Mouse (Mus musculus): ENCODE data around the gene Kifc5b.
"Not testable (repeated sequence)": the region's sequence is repeated elsewhere in the genome, so short reads cannot be mapped to it uniquely, and the experiment has no call there.

Gene Kifc5b

DNA sequence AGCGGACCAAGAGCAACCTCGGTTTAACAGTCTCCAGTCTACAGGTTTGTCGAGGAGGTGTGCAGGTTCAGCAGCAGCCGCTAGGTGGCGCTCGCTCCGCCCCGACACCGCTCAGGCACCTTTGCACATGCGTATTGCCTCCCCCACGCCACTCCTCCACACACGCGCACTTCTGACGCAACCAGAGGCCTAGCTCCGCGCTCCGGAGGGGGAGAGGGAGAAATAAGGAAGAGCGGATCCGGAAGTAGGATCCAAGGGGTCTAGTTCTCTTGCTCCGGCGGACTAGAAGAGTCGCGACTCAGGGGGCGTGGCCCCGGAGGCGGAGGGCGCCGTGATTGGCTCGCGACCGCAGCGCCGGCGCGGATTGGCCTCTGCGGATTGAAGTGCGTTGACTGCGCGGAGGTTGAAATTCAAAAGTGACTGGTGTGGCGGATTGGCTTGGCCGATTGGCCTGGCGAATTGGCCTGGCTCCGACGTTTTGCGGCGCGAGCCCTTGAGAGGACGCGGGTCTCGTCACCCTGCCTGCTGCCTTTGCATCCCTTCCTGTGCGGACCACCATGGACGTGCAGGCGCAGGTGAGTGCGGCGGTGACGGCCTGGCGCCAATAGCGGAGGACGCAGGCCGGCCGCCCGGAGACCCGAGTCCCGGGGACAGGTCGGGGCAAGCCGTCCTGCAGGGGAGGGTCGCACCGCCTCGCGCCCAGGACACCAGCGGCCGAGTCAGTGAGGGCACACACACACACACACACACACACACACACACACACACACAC is at the start of gene Kifc5b:
TSS of gene Kifc5b (plus strand) at position 381 of the 772 bp plus-strand sequence.
- peak; percentile 99 to 100 for DNase-seq (ENCODE audit: low spot score in 2 of 2)

DNA sequence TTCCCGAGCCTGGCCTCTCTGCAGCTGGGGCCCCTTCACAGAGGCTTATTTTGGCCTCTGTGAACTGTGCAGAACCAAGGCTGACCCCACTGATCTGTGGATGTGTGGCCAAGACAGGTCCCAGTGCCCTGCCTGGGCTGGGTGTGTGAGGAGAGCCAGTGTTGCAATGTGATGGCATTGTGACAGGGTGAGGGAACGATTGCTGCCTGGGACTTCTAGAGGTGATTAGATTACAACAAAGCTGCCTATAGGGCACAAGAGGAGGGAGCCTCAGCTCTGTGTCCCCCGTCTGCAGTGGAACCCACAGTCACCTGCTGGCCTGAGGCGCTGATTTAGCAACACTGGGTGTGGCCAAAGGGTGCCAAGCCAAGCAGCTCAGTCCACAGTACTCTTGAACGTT is 48.1 kb upstream of the Kifc5b start:
- no peak for DNase-seq (ENCODE audit: low spot score in 2 of 2)

DNA sequence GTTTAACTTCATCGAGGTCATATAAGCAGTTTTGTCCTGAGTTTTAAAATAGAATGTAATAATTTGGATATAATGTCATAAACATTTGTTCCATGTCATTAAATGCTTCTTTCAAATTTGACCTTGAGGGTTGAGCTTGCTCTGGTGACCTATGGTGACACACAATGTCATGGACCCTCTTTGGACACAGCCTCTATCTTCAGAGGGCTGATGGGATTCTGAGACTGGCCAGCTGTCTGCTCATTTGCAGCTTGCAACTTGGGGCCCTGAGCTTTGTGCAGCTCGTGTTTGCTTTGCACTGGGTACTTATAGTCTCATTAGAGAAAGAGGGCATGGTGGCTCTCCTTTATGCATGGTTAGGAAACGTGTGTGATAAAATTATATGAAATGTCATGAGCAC is 44.0 kb upstream of the Kifc5b start:
- no peak for DNase-seq (ENCODE audit: low spot score in 2 of 2)

- DNase-seq (ENCODE audit: low spot score in 2 of 2), result no peak
Observed at GRCm38 (mm10) chr17:26873502-26873901, 43.4 kb upstream of the Kifc5b start.

DNA sequence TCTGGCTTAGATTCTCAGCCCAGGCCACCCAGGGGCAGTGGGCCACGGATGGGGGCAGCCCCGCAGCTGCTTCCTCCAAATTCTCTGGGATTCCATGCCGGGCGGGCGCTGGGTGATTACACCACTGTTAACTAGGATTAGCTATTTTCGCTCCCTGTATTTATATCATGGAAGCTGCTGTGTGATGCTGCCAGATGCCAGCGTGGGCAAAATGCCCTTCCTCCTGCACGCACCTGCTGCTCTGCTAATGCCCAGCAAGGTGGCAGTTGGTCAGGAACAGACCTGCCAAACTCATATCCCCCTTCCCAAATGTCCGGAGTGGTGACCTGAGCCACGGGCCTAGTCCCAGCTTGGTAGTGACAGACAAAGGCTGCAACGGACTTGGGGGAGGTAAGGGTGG is 42.3 kb upstream of the Kifc5b start:
- peak in 1 of 2 experiments; percentile 9 for DNase-seq (ENCODE audit: low spot score in 2 of 2)

DNA sequence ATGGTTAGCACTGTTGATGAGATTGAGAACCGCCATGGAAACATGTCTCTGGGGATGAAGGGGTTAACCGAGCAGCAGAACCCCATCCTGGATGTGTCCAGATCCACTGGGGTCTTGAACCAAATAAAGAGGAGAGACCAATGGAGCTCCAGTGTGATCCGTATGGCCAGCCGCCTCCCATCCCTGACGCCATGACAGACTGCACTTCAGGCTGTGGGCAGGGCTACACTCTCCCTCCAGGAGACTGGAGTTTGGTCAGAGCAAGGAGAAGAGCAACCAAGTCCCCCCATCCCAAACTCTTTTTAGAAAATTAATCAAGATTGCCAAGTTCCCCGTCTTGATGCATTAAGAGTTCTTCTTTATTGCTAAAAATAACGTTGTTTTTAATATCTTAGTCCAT is 39.0 kb upstream of the Kifc5b start:
- no peak for DNase-seq (ENCODE audit: low spot score in 2 of 2)

GRCm38 (mm10) chr17:26879235-26879634 is 37.7 kb upstream of the Kifc5b start:
- DNase-seq (ENCODE audit: low spot score in 2 of 2), result no peak

DNA sequence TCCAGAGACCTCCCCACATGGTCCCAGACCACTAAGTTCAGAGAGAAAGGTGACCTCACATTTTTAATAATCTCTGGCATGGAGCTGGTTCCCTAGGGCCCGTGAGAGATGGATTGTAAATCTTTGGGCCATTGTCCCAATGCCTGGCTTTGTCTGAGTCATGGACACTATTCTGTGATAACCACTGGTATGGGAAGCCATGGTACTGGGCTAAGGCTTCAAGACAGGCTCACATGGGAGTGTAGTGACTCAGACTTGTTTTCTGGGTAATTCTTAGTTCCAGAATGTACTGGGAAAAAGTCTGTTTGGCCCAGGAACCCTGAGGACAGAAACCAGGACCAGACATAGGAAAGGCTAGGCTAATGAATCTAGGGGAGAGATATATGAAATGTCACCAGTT is 34.2 kb upstream of the Kifc5b start:
- DNase-seq (ENCODE audit: low spot score in 2 of 2), result no peak

GRCm38 (mm10) chr17:26883585-26883984 is 33.3 kb upstream of the Kifc5b start:
- no peak for DNase-seq (ENCODE audit: low spot score in 2 of 2)

DNA sequence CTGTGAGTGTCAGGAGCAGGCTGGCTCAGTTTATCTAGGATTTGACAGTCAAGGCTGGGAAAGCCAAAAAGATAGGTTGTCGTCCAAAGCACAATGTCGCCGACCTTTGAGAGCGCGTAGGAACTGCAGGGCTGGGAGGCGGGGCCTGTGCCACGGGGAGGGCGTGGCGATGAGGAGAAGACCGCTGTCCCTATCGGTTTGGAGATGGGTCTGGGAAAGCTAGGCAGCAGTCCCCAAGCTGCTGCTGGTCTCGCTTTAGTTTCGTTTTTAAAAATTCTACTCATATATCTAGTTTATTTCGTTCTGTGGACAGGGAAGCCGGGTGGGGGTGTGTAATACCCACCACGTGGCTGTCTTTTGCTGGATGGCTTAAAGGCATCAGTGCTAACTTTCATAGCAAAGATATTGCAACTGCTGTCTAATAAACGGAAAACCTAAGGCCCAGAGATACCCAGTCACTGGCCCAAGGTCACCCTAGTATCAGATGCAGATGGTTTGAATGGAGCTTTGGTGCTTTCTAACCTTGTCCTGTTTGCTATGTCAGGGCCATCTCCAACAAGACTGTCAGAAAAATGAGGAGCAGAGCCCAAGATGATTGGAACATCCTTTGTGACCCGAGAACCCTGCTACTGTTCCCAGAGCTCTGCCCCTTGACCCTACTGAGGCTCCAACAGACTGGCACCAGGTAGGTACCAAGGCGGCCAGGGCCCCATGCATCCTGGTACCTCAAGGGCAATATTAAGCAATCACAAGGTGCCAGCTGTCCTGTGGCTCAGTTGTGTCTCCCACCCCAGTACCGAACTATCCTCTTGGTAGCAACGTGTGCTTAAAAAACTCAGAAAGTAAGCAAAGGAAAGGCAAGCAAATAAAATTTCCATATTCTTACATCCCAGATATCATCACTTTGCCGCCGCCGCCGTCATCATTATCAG is 31.6 kb upstream of the Kifc5b start:
- peak; percentile 56 to 57 for DNase-seq (ENCODE audit: low spot score in 2 of 2)

DNA sequence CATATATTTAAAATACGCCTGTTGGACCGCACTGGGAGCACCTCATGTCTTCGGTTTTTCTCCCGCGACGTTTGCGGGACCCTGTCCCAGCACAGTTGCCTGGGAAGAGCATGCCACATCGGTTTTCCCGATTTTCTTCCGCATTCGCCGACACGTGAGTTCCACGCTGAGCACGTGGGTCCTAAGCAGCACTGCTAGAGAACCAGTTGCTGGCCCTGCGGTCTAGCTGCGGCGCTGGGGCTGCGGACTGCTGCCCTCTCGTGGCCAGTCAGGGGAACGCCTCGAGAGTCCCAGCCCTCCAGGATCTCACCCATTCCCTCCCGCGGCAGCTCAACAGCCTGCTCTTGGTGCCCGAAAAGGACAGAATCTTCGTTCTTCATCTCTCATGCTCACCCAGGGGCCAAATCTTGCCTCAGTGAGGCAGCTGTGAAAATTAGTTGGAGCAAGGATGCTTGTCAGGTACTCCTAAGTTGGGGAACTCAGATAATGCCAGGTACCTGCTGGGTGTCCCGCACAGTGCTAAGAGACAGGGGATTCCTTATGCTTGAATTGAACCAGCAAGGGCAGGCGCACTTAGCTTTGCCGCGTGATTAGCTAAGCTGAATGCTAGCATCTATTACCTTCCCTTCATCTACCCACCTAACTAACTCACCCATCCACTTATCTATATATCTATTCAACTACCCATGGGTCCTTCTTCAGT is 30.7 kb upstream of the Kifc5b start:
- DNase-seq (ENCODE audit: low spot score in 2 of 2), result peak; percentile 86 to 88

DNA sequence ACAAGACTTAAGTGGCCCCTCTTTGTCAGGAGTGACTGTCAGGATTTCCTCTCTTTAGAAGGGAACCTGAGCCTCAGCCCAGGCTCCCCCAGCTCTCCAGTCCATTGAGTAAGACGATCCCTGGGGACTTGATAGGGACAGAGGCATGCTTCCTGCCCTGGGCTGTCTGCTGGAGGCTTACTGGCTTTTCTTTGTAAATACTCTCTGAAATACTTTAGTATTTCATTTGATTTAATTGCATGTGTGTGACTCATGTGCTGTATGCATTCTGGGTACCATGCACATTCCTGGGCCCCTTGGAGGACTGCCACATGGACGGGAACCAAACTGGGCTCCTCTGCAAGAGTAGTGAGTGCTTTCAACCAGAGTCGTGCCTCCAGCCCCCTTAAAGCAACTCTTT is 29.0 kb upstream of the Kifc5b start:
- DNase-seq (ENCODE audit: low spot score in 2 of 2), result no peak

DNA sequence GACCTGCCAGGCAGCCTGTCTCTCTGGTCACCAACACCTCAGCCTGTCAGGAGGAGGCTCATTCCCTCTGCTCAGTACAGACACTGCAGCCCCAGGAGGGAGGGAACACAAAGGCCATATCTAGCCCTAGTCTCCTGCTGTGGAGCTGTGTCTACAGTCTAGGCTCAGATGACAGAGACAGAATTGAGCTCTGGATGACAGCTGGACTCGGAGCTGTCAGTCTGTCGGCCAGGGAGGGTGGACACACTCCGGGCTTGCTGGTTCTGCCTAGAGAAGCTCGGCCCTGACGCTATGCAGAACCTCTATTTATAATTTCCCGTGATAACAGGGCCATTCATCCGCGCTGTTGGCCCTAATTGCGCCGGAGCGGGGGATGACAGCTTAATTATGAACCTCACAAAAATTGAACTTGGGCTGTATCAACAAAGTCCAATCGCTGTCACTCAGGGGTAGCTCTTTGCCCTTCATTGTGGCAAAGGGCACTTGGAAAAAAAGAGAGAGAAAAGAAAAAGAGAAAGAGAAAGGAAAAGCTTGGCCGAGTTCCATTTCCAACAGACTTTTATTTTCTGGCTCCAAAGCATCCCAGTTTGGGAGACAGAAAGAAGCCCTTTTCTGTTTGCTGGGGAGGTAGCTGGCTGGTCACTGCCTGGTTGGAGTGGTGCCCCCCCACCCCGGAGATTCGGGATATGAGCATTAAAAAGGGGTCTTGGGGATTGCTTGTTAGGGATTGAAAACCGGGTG is 24.1 kb upstream of the Kifc5b start:
- DNase-seq (ENCODE audit: low spot score in 2 of 2), result peak in 1 of 2 experiments; percentile 30

DNA sequence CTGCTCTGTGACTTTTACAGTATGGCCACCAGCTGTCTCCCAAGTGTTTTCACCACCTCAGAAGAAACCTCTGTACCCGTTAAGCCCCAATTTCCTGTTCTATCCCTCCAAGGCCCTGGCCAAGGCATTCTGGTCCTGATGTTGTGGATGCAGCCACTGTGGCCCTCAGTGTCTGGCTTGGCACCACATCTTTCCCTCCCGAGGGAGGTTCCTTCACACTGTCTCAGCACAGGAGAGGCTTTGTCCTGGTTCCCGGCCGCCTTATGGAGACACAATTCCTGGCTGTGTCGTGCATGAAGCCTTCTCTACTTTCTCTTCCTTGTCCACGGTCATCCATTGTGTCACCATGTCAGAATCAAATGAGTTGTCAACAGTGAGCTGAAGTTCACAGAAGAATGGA is 23.4 kb upstream of the Kifc5b start:
- DNase-seq (ENCODE audit: low spot score in 2 of 2), result peak in 1 of 2 experiments; percentile 16

GRCm38 (mm10) chr17:26894342-26894741 is 22.5 kb upstream of the Kifc5b start:
- peak; percentile 31 to 66 for DNase-seq (ENCODE audit: low spot score in 2 of 2)

- DNase-seq (ENCODE audit: low spot score in 2 of 2), result peak; percentile 33 to 41
Observed at GRCm38 (mm10) chr17:26895578-26895977, 21.3 kb upstream of the Kifc5b start.

DNA sequence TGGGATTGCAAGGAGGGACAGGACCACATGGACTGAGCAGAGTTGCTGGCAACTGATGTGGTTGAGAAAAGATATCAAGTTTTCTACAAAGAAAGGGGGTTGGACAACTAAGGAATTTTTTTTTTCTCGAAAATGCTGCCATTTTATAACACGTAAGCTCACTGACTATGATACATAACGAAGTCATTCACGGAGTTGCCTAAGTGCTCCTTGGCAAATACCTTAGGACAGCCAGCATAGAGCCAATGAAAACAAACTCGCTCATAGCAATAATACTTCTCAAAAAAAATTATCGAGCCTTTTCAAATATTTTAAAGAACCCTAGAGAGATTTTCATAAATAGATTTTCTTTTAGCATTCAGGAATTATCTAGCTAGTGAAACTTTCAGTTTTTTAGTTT is 16.0 kb upstream of the Kifc5b start:
- no peak for DNase-seq (ENCODE audit: low spot score in 2 of 2)

- DNase-seq (ENCODE audit: low spot score in 2 of 2), result no peak
Observed at GRCm38 (mm10) chr17:26904320-26904719, 12.6 kb upstream of the Kifc5b start.

- peak in 1 of 2 experiments; percentile 25 for DNase-seq (ENCODE audit: low spot score in 2 of 2)
Observed at GRCm38 (mm10) chr17:26907506-26907905, 9.4 kb upstream of the Kifc5b start.

GRCm38 (mm10) chr17:26915248-26915647 is 1.6 kb upstream of the Kifc5b start:
- no peak for DNase-seq (ENCODE audit: low spot score in 2 of 2)

DNA sequence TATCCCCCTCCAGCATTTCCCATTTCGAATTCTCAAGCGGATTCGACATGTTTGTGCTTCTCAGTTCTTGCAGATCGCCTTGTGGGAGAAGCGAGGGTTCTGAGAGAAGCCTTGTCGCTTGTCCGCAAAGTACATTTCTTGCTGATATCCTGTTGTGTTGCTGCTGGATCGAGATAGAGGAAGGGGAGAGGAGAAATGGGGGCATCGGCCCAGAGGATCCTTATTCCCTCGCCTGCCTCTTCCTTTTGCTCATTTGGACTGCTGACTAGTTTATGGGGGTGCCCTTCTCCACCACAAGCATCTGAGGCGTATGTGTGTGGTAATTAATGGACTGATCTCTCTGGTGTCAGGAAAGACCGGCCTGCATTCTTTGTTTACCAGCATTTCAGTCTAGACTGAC is 669 bp downstream of the Kifc5b start:
- DNase-seq (ENCODE audit: low spot score in 2 of 2), result not testable (repeated sequence)
